In the genomic region with DNA sequence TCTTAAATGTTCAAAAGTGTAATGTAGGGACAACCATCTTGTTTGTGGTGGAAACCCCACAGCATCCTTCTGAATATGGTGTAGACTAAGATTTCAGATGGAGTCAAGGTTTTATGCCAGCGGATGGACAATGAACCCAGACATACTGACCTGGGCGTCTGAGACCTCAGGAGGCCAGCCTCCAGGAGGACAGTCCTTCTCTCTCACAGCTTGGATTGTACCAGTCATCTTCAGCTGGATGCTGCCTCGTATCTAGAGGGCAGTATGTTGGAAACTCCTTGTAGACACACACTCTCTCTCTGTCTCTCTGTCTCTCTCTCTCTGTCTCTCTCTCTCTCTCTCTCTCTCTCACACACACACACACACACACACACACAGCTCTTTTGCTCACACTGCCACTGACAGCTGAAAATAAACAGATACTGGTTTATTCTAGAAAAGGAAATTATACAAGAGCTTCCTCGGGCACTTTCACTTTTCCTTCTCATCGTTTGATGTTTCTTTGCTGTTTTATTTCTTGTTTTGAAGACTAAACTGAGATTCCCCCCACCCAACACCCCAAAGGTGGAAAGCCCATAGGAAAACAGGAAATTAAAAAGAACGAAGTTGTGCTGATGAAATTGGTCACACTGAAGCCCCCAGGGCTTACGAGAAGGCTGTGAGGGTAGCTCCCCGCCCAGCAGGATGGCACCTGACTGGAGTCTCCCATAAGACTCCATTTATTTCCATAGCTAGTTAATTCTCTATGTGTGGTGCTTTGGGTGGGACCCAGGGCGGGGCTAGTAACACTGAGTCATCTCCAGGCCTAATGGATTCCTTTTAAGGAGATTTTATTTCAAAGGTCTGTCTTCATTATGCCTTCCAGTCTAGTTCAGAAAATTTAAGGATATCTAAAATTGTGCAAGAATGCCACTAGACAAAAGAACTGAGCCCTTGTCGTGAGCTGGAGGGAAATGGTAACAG, we compare ENCODE assay signal across 12 mouse cellular contexts.
DNase-seq lines count a peak whose midpoint lies in the region; ATAC-seq and TF ChIP-seq lines count a peak whose summit lies in the region.
"Had no signal": no experiment of that assay in that cellular context is flagged by ENCODE, and none has a peak within 500 bp of the region (broad histone marks: within the 10 kb centered on the region; RNA-seq: fewer than 3 reads in every experiment).

No protein-coding gene starts in this region.

- no peak overlapping the region for H3K9ac ChIP-seq in limb, embryonic 14.5 days (ENCODE audit: low read depth, low read length, severe bottlenecking)
- 0 out of 2 replicates have a peak overlapping the region, but pooled peaks have one; percentile 4 for H3K9ac ChIP-seq in liver, embryonic 15.5 days
- H3K9ac ChIP-seq in midbrain, embryonic 15.5 days: no peak overlapping the region
- H3K9ac ChIP-seq: hindbrain, embryonic 15.5 days; limb, embryonic 13.5 days had no signal

- peaks cover 21% of the 10 kb centered on the region for H3K4me1 ChIP-seq in limb, embryonic 14.5 days (ENCODE audit: control insufficient read depth, insufficient read depth, low read length)
- H3K4me1 ChIP-seq in limb, embryonic 10.5 days: peaks cover 44% of the 10 kb centered on the region
- peaks cover 53% of the 10 kb centered on the region for H3K4me1 ChIP-seq in embryonic facial prominence, embryonic 10.5 days
- H3K4me1 ChIP-seq in liver, embryonic 15.5 days (replicated peaks): peaks cover 84% of the 10 kb centered on the region
- peaks cover 23% of the 10 kb centered on the region for H3K4me1 ChIP-seq in midbrain, embryonic 15.5 days

- H3K4me3 ChIP-seq in limb, embryonic 14.5 days (replicated peaks; ENCODE audit: low read length): no peak overlapping the region
- H3K4me3 ChIP-seq in limb, embryonic 10.5 days: no peak overlapping the region
- H3K4me3 ChIP-seq in embryonic facial prominence, embryonic 10.5 days: no peak overlapping the region
- H3K4me3 ChIP-seq in liver, embryonic 15.5 days (replicated peaks): peak overlapping the region; percentile 21; the same call in 1 of the 2 replicates
- no peak overlapping the region for H3K4me3 ChIP-seq in midbrain, embryonic 15.5 days
- H3K4me3 ChIP-seq: hindbrain, embryonic 15.5 days; limb, embryonic 13.5 days had no signal

- H3K9me3 ChIP-seq in limb, embryonic 14.5 days (ENCODE audit: control insufficient read depth, low read length): no peaks in the 10 kb centered on the region
- H3K9me3 ChIP-seq in limb, embryonic 10.5 days (replicated peaks): no peaks in the 10 kb centered on the region
- no peaks in the 10 kb centered on the region; the same call in 1 of the 2 replicates for H3K9me3 ChIP-seq in embryonic facial prominence, embryonic 10.5 days
- H3K9me3 ChIP-seq in liver, embryonic 15.5 days (replicated peaks): no peaks in the 10 kb centered on the region
- no peaks in the 10 kb centered on the region for H3K9me3 ChIP-seq in midbrain, embryonic 15.5 days
- H3K9me3 ChIP-seq: hindbrain, embryonic 15.5 days had no signal

- 0 out of 2 replicates have a peak overlapping the region, but pooled peaks have one; percentile 19 for H3K27ac ChIP-seq in limb, embryonic 14.5 days (replicated peaks; ENCODE audit: low read depth, low read length)
- no peak overlapping the region; the same call in 1 of the 2 replicates for H3K27ac ChIP-seq in limb, embryonic 10.5 days
- H3K27ac ChIP-seq in embryonic facial prominence, embryonic 10.5 days (replicated peaks): peak overlapping the region; percentile 10; the same call in 1 of the 2 replicates
- H3K27ac ChIP-seq in liver, embryonic 15.5 days (replicated peaks): peak overlapping the region; percentile 98
- no peak overlapping the region for H3K27ac ChIP-seq in midbrain, embryonic 15.5 days
- H3K27ac ChIP-seq: hindbrain, embryonic 15.5 days; limb, embryonic 13.5 days had no signal

- H3K4me2 ChIP-seq in limb, embryonic 14.5 days (replicated peaks; ENCODE audit: low read depth, low read length, severe bottlenecking): no peak overlapping the region
- peak overlapping the region; percentile 69 for H3K4me2 ChIP-seq in liver, embryonic 15.5 days
- H3K4me2 ChIP-seq in midbrain, embryonic 15.5 days: no peak overlapping the region
- H3K4me2 ChIP-seq: hindbrain, embryonic 15.5 days; limb, embryonic 13.5 days had no signal

- H3K27me3 ChIP-seq in limb, embryonic 14.5 days (ENCODE audit: control insufficient read depth, insufficient read depth, low read length): no peaks in the 10 kb centered on the region
- H3K27me3 ChIP-seq in limb, embryonic 10.5 days (ENCODE audit: low read depth, poor library complexity, severe bottlenecking): no peaks in the 10 kb centered on the region
- no peaks in the 10 kb centered on the region for H3K27me3 ChIP-seq in embryonic facial prominence, embryonic 10.5 days (replicated peaks; ENCODE audit: low read depth, poor library complexity, severe bottlenecking)
- H3K27me3 ChIP-seq in liver, embryonic 15.5 days: no peaks in the 10 kb centered on the region
- H3K27me3 ChIP-seq in midbrain, embryonic 15.5 days (replicated peaks): no peaks in the 10 kb centered on the region
- H3K27me3 ChIP-seq: hindbrain, embryonic 15.5 days; limb, embryonic 13.5 days; Patski had no signal

- no peak for ATAC-seq in limb, embryonic 14.5 days (ENCODE audit: low FRiP score, low read depth)
- ATAC-seq in CD4-positive, CD25-positive, alpha-beta regulatory T cell, adult 4 months: peak; percentile 66
- peak; percentile 31 for ATAC-seq in liver, embryonic 15.5 days (ENCODE audit: insufficient read depth)
- no peak for ATAC-seq in midbrain, embryonic 15.5 days (replicated peaks)
- ATAC-seq: Patski had no signal

- DNase-seq in limb, embryonic 14.5 days (ENCODE audit: low spot score): no peak
- no peak for DNase-seq in limb, embryonic 10.5 days (ENCODE audit: low spot score)
- DNase-seq in embryonic facial prominence, embryonic 10.5 days (ENCODE audit: low spot score): no peak
- DNase-seq in cerebellum, adult 9-11 months: no peak
- DNase-seq: embryo, embryonic 11 days; thymus, postnatal 36 days had no signal

- 72% methylated on average over 10 of the region's 10 CpGs for WGBS in limb, embryonic 14.5 days
- WGBS in limb, embryonic 10.5 days: 84% methylated on average over 10 of the region's 10 CpGs
- 80% methylated on average over 10 of the region's 10 CpGs for whole genome bisulfite sequencing in embryonic facial prominence, embryonic 10.5 days
- WGBS in liver, embryonic 15.5 days (ENCODE audit: insufficient replicate concordance): 65% methylated on average over 10 of the region's 10 CpGs
- WGBS in midbrain, embryonic 15.5 days: 88% methylated on average over 10 of the region's 10 CpGs

- TF ChIP-seq POLR2A in limb, embryonic 14.5 days (IDR thresholded peaks at IDR 0.05; ENCODE audit: borderline replicate concordance, extremely low read depth, insufficient read depth, insufficient read length): no peak

- H3K36me3 ChIP-seq in limb, embryonic 14.5 days (ENCODE audit: control insufficient read depth, insufficient read depth, low read length): no peaks in the 10 kb centered on the region; the same call in 1 of the 2 replicates
- H3K36me3 ChIP-seq in limb, embryonic 10.5 days: 0 out of 2 replicates have a peak, but pooled peaks cover under 1% of the 10 kb centered on the region
- H3K36me3 ChIP-seq in embryonic facial prominence, embryonic 10.5 days (replicated peaks): peaks cover 3% of the 10 kb centered on the region; the same call in 1 of the 2 replicates
- H3K36me3 ChIP-seq in liver, embryonic 15.5 days (replicated peaks): 0 out of 2 replicates have a peak, but pooled peaks cover 4% of the 10 kb centered on the region
- H3K36me3 ChIP-seq in midbrain, embryonic 15.5 days (replicated peaks): no peaks in the 10 kb centered on the region
- H3K36me3 ChIP-seq: hindbrain, embryonic 15.5 days had no signal

Comparison
In these comparisons a context has a peak if more than half of its experiments do, and no peak if none do; other contexts are left out.
1. H3K27ac ChIP-seq: peak in limb, embryonic 14.5 days (single experiment), embryonic facial prominence, embryonic 10.5 days (single experiment) and liver, embryonic 15.5 days (single experiment); none in limb, embryonic 10.5 days (single experiment) and midbrain, embryonic 15.5 days (single experiment).
2. ATAC-seq: peak in CD4-positive, CD25-positive, alpha-beta regulatory T cell, adult 4 months (single experiment) and liver, embryonic 15.5 days (single experiment); none in limb, embryonic 14.5 days (single experiment) and midbrain, embryonic 15.5 days (single experiment).